Mouse (Mus musculus) frontal cortex, postnatal 14 days (tissue): ENCODE measurements around the gene Fzd2.
"Not testable (repeated sequence)": the region's sequence is repeated elsewhere in the genome, so short reads cannot be mapped to it uniquely, and the experiment has no call there.

Experiments
- DNase-seq, 2 experiments: peaks; one replicate each; pipeline ENCODE4 v3.0.0; 2022; ENCODE audit warnings: low spot score in 2 of 2

The Fzd2 gene

GRCm38 (mm10) chr11:102581281-102582015 lies 22.7 kb upstream of the Fzd2 start:
- no peak for DNase-seq

- no peak for DNase-seq
Measured at GRCm38 (mm10) chr11:102582016-102582610, 22.1 kb upstream of the Fzd2 start.

- no peak for DNase-seq
Measured at GRCm38 (mm10) chr11:102582736-102583135, 21.5 kb upstream of the Fzd2 start.

GRCm38 (mm10) chr11:102586445-102587130 lies 17.6 kb upstream of the Fzd2 start:
- no peak for DNase-seq

GRCm38 (mm10) chr11:102587554-102587953 lies 16.6 kb upstream of the Fzd2 start:
- DNase-seq = no peak

- no peak for DNase-seq
Measured at GRCm38 (mm10) chr11:102595341-102595820, 8.8 kb upstream of the Fzd2 start.

- no peak for DNase-seq
Measured at GRCm38 (mm10) chr11:102599912-102600311, 4.3 kb upstream of the Fzd2 start.

GRCm38 (mm10) chr11:102602816-102603495 lies 1.2 kb upstream of the Fzd2 start:
- DNase-seq = no peak

- DNase-seq = no peak
Measured at GRCm38 (mm10) chr11:102603496-102603850, 723 bp upstream of the Fzd2 start.

GRCm38 (mm10) chr11:102604777-102605552 lies 769 bp downstream of the Fzd2 start:
- DNase-seq = peak in 1 of 2 experiments; percentile 25

GRCm38 (mm10) chr11:102605553-102606416 lies 1.6 kb downstream of the Fzd2 start:
- DNase-seq = no peak

- DNase-seq = no peak
Measured at GRCm38 (mm10) chr11:102606751-102607171, 2.6 kb downstream of the Fzd2 start.

- DNase-seq = not testable (repeated sequence)
Measured at GRCm38 (mm10) chr11:102607201-102607600, 3.0 kb downstream of the Fzd2 start.

GRCm38 (mm10) chr11:102607686-102608548 lies 3.7 kb downstream of the Fzd2 start:
- DNase-seq = no peak

- DNase-seq = no peak
Measured at GRCm38 (mm10) chr11:102608691-102609090, 4.5 kb downstream of the Fzd2 start.

GRCm38 (mm10) chr11:102609483-102609882 lies 5.3 kb downstream of the Fzd2 start:
- DNase-seq = no peak

- DNase-seq = no peak
Measured at GRCm38 (mm10) chr11:102610260-102610659, 6.1 kb downstream of the Fzd2 start.

GRCm38 (mm10) chr11:102610675-102611316 lies 6.6 kb downstream of the Fzd2 start:
- no peak for DNase-seq

- no peak for DNase-seq
Measured at GRCm38 (mm10) chr11:102611317-102611705, 7.1 kb downstream of the Fzd2 start.
